Mouse (Mus musculus) WW6 (cell line): ENCODE data around the gene Mbd3l2.
A peak's percentile ranks its signal among the peaks of the same experiment; 100 is the strongest.
"Not testable (repeated sequence)": the region's sequence is repeated elsewhere in the genome, so short reads cannot be mapped to it uniquely, and the experiment has no call there.

Experiments used
- DNase-seq: peaks from one replicate; pipeline ENCODE4 v3.0.0-alpha.2; 2013; ENCODE audit warnings: low read depth, low spot score

The Mbd3l2 gene

GRCm38 (mm10) chr9:18430354-18430753, at the start of gene Mbd3l2:
TSS of gene Mbd3l2 (plus strand) at chr9:18430654.
- no peak for DNase-seq

GRCm38 (mm10) chr9:18385782-18386181, 44.7 kb upstream of the Mbd3l2 start:
- peak; percentile 7 for DNase-seq

DNA sequence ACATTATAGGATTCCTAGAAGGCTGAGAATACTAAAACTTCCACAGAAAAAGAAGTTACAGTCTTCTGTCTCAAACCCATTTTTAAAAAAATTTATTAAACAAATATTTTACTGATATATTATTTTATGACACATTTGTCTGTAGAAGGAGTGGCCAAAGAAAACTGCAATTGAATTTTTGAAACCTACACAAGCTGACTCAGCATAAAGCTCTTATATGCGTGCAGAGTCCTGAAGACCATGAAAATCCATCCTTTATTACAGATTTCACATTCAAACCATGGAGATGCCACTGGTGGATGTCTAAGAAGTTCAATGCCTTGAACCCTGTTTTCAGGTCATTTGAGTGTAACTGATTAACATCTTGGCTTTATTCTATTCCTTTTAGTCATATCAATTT, 30.8 kb upstream of the Mbd3l2 start:
- no peak for DNase-seq

DNA sequence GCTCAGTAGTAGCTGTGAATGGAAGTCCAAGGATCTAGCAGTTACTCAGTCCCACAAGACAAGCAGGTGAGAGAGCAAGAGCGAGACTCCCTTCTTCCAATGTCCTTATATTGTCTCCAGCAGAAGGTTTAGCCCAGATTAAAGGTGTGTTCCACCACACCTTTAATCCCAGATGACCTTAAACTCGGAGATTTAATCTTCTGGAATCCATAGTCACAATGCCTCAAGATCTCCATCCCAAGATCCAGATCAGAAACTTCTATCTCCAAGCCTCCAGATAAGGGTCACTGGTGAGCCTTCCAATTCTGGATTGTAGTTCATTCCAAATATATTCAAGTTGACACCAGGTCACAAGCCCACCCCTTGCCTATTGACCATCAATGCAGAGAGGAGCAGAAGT, 27.6 kb upstream of the Mbd3l2 start, which contains the start of gene Naalad2:
Gene Naalad2, minus strand, starts transcription at position 101 of the 400 bp plus-strand sequence.
- not testable (repeated sequence) for DNase-seq

- DNase-seq = no peak
These were observed 26.3 kb upstream of the Mbd3l2 start, which contains the start of gene Ubtfl1 for GRCm38 (mm10) chr9:18404118-18404517. TSS of gene Ubtfl1 (plus strand) at chr9:18404418.

DNA sequence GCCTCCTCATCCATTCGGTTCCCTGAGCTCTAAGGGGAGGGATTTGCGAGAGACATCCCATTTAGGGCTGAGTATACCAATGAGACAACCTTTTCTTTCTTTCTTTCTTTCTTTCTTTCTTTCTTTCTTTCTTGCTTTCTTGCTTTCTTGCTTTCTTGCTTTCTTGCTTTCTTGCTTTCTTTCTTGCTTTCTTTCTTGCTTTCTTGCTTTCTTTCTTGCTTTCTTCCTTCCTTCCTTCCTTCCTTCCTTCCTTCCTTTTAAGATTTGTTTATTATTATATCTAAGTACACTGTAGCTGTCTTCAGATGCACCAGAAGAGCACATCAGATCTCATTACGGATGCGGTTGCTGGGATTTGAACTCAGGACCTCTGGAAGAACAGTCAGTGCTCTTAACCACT, 18.1 kb upstream of the Mbd3l2 start:
- not testable (repeated sequence) for DNase-seq

DNA sequence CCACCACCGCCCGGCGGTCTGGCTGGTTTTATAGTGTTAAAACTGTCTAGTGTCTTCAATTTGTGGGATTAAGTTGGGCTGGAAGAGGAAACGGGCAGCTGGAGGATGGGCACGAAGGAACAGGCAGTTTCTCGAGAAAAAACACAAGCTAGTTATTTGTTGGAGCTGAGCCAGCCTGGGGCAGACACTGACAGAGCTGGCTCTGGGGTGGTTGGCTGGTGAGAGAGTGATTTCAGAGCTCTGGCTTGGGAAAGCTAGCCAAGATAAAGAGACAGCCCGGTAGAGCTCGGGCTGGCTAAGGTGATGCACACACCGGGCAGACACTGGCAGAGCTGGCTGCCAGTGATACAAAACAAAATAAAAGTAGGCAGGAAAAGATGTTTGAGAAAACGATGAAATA, 1.2 kb downstream of the Mbd3l2 start:
- DNase-seq = no peak

DNA sequence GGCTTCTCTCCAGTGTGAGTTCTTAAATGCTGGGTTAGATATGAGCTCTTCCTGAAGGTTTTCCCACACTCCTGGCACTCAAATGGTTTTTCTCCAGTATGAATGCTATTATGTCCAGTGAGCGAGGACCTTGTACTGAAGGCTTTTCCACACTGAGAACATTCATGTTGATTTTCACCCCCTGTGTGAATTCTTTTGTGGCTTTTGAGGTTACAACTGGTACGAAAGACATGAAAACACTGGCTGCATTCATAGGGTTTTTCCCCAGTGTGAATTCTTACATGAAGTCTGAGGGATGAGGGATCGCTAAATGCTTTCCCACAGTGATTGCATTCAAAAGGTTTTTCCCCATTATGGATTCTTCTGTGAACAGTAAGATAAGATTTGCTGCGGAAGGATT, 26.1 kb downstream of the Mbd3l2 start:
- no peak for DNase-seq

DNA sequence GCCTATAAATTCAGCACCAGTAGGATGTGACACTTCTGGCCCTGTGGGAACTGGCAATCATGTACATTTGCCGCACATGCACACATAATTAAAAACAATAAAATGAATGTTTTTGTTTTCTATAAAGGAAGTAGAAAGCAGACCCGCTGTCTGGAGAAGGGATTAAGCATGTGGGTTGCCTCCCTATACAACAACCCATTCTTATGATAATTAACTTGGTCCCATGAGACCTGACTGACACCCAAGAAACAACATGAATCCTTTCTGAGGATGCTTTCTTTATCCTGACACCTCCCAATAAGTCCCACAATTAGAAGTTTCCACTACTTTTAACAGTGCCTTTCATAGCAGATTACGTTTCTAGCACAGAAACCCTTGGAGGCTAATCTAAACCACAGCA, 36.9 kb downstream of the Mbd3l2 start:
- DNase-seq = no peak

DNA sequence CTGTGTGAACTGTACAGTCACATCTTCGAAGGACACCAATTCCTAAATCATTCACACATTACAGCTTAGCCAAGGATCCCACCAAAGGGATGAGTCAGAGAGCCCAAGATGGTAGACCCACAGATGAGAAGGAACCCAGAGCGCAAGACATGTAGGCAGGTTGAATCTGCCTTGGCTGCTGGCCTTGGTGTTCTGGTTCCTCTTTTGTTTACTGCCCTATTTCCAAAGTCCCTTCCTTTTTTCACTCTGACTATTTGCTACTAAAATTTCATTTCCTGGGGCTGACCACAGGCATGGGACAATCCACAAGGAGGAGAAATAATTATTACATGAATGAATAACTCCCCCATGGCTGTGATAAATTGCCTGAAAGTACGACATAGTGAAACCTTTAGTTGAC, 37.6 kb downstream of the Mbd3l2 start:
- no peak for DNase-seq

- peak; percentile 52 for DNase-seq
These were observed 43.1 kb downstream of the Mbd3l2 start for GRCm38 (mm10) chr9:18473324-18474128.

GRCm38 (mm10) chr9:18478168-18478567, 47.7 kb downstream of the Mbd3l2 start, which contains the start of the genes Zfp558 and Mbd3l1:
TSS of gene Zfp558 (minus strand) at chr9:18478268.
TSS of gene Mbd3l1 (plus strand) at chr9:18478359.
- DNase-seq = no peak
